Mouse (Mus musculus) kidney, postnatal 0 days (tissue): ENCODE measurements at regions not wholly inside any gene's neighbourhood (a gene's known extent, or its start where the extent isn't known, plus 50 kb on each side); places are given as distances from the start of the nearest gene placed in this dataset.
"Not testable (repeated sequence)": the region's sequence is repeated elsewhere in the genome, so short reads cannot be mapped to it uniquely, and the experiment has no call there.

ENCODE experiments used
- ATAC-seq: fragments of 200-750 bp; cut with Nextera tagmentation; replicated peaks from 2 replicates; pipeline ENCODE4 v1.8.0; 2017; ENCODE audit warnings: low read depth, moderate number of reproducible peaks, moderate TSS enrichment, moderate library complexity; ENCODE audit not compliant: low FRiP score
- DNase-seq: peaks from one replicate; pipeline ENCODE4 v3.0.0-alpha.2; 2016; ENCODE audit warnings: low spot score
- H3K27ac ChIP-seq: fragments of 300-500 bp; sonication (generic); 2 replicates; pipeline ENCODE4 v1.5.1; 2014; ENCODE audit warnings: mild to moderate bottlenecking
- H3K27me3 ChIP-seq: fragments of 300-500 bp; sonication (generic); 2 replicates; pipeline ENCODE4 v1.6.1; 2014; ENCODE audit warnings: low read length, mixed read lengths; ENCODE audit not compliant: insufficient read depth
- H3K36me3 ChIP-seq: fragments of 300-500 bp; sonication (generic); 2 replicates; pipeline ENCODE4 v1.6.1; 2014; ENCODE audit warnings: low read length, mixed read lengths; ENCODE audit not compliant: insufficient read depth
- H3K4me1 ChIP-seq: fragments of 300-500 bp; sonication (generic); replicated peaks from 2 replicates; pipeline ENCODE4 v1.6.1; 2014; ENCODE audit warnings: antibody characterized with exemption, low read length, mixed read lengths; ENCODE audit not compliant: insufficient read depth
- H3K4me2 ChIP-seq: fragments of 300-500 bp; sonication (generic); 2 replicates; pipeline ENCODE4 v1.6.1; 2014; ENCODE audit warnings: mild to moderate bottlenecking, low read length, moderate library complexity, mixed read lengths
- H3K4me3 ChIP-seq: fragments of 300-500 bp; sonication (generic); replicated peaks from 2 replicates; pipeline ENCODE4 v1.5.1; 2014; ENCODE audit warnings: low read depth, low read length
- H3K9ac ChIP-seq: fragments of 300-500 bp; sonication (generic); 2 replicates; pipeline ENCODE4 v1.6.1; 2014; ENCODE audit warnings: low read depth, low read length
- H3K9me3 ChIP-seq: fragments of 300-500 bp; sonication (generic); replicated peaks from 2 replicates; pipeline ENCODE4 v1.6.1; 2016; ENCODE audit warnings: low read length, inconsistent platforms, mixed read lengths
- CTCF ChIP-seq: IDR thresholded peaks from 2 replicates; pipeline ENCODE4 v1.5.1; 2016; ENCODE audit warnings: antibody characterized with exemption, low read depth, mild to moderate bottlenecking, moderate library complexity
- WGBS: fragments of 180-500 bp; shearing (Covaris S2); extraction: QIAGEN DNeasy Blood & Tissue Kit; methylation state at CpG from one replicate; pipeline ENCODE4 v1.1.7; 2014; 5-methylcytosine and 5-hydroxymethylcytosine counted together

- no peak for ATAC-seq
- no peak overlapping the region for H3K4me3 ChIP-seq
- no peaks in the 10 kb centered on the region for H3K36me3 ChIP-seq
- DNase-seq = no peak
- H3K4me1 ChIP-seq = no peaks in the 10 kb centered on the region
- H3K9ac ChIP-seq = no peak overlapping the region
- no peaks in the 10 kb centered on the region for H3K27me3 ChIP-seq
- 61% methylated on average over 1 of the region's 1 CpGs for WGBS
- H3K9me3 ChIP-seq = no peaks in the 10 kb centered on the region
- no peak overlapping the region for H3K4me2 ChIP-seq
- H3K27ac ChIP-seq = no peak overlapping the region
- no peak for TF ChIP-seq CTCF
Measured at GRCm38 (mm10) chr3:6427905-6428304, 192.3 kb downstream of the 1700008P02Rik start.

GRCm38 (mm10) chr3:6400871-6401270, 219.4 kb downstream of the 1700008P02Rik start:
- no peak for TF ChIP-seq CTCF
- H3K4me1 ChIP-seq = no peaks in the 10 kb centered on the region
- no peaks in the 10 kb centered on the region for H3K9me3 ChIP-seq
- H3K4me2 ChIP-seq = no peak overlapping the region
- H3K9ac ChIP-seq = no peak overlapping the region
- H3K27me3 ChIP-seq = no peaks in the 10 kb centered on the region
- DNase-seq = no peak
- no peak overlapping the region for H3K27ac ChIP-seq
- no peaks in the 10 kb centered on the region for H3K36me3 ChIP-seq
- no peak for ATAC-seq
- H3K4me3 ChIP-seq = no peak overlapping the region

DNA sequence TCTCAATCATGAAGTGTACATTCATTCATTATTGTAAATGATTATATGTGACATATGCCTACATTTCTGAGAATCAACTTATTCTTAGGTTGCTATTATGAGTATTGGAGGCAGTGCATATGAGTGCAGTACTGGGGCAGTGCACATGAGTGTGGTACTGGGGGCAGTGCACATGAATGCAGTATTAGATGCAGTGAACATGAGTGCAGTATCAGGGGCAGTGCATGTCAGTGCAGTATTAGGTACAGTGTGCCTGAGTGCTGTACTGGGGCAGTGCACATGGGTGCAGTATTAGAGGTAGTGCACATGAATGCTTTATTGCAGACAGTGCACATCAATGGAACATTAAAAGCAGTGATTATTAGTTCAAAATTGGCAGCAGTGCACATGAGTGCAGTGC, 234.6 kb downstream of the 1700008P02Rik start:
- Histone ChIP-seq H3K9me3 (no peaks in the 10 kb centered on the region), H3K4me3 (no peak overlapping the region), H3K27me3 (no peaks in the 10 kb centered on the region), H3K4me1 (no peaks in the 10 kb centered on the region), H3K27ac (no peak overlapping the region), H3K9ac (no peak overlapping the region), H3K4me2 (no peak overlapping the region), H3K36me3 (no peaks in the 10 kb centered on the region)
- no peak for TF ChIP-seq CTCF
- no peak for ATAC-seq
- no peak for DNase-seq

- no peak for DNase-seq
- no peak for TF ChIP-seq CTCF
- no peak overlapping the region for H3K9ac ChIP-seq
- no peaks in the 10 kb centered on the region for H3K9me3 ChIP-seq
- H3K27me3 ChIP-seq = no peaks in the 10 kb centered on the region
- no peak overlapping the region for H3K27ac ChIP-seq
- H3K36me3 ChIP-seq = no peaks in the 10 kb centered on the region
- no peaks in the 10 kb centered on the region for H3K4me1 ChIP-seq
- H3K4me3 ChIP-seq = no peak overlapping the region
- ATAC-seq = no peak
- H3K4me2 ChIP-seq = no peak overlapping the region
Measured at GRCm38 (mm10) chr3:6382896-6383295, 237.3 kb downstream of the 1700008P02Rik start.

DNA sequence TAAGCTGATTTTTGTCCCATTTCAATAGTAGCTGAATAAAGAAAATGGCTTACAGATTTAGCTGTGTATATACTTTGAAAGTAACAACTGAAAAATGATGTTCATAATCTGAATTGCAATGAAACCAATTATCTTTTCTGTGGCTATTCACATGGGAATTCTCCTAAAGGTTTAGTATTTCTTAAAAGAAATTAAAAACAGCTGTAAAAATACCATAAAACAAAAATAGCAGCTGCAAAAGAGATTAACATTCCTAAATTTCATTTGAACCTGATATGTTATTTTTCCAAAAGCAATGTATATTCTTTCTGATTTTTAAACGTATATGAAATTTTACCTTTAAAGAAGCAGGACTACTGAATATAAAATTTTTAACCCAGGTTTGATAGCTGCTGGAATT, 237.9 kb downstream of the 1700008P02Rik start:
- DNase-seq (no peak), ATAC-seq (no peak)
- WGBS = 13% methylated on average over 1 of the region's 1 CpGs
- Histone ChIP-seq H3K27me3 (no peaks in the 10 kb centered on the region), H3K9ac (no peak overlapping the region), H3K4me1 (no peaks in the 10 kb centered on the region), H3K4me3 (no peak overlapping the region), H3K9me3 (no peaks in the 10 kb centered on the region), H3K4me2 (no peak overlapping the region), H3K36me3 (no peaks in the 10 kb centered on the region), H3K27ac (no peak overlapping the region)
- TF ChIP-seq CTCF = no peak

DNA sequence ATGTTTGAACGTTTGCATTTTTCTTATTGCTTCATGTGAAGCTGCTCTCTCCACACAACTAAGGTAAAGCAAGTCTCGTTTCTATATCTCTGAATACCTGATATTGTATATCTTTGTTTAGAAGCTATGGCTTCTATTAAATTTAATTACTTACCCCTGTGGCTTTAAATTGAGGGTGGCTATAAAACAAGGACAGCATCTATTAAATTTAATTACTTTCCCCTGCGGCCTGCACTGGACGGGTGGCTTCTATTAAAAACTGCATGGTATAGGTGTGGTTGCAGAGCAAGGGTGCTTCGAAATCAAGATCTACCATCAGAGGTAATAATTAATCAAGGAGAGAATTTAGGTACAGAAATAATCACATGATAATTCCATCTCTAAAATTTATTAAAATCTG, 238.5 kb downstream of the 1700008P02Rik start:
- no peaks in the 10 kb centered on the region for H3K27me3 ChIP-seq
- no peaks in the 10 kb centered on the region for H3K4me1 ChIP-seq
- TF ChIP-seq CTCF = no peak
- ATAC-seq (no peak), DNase-seq (no peak)
- no peaks in the 10 kb centered on the region for H3K9me3 ChIP-seq
- no peak overlapping the region for H3K9ac ChIP-seq
- 21% methylated on average over 5 of the region's 5 CpGs for WGBS
- H3K27ac ChIP-seq = no peak overlapping the region
- no peak overlapping the region for H3K4me3 ChIP-seq
- no peak overlapping the region for H3K4me2 ChIP-seq
- no peaks in the 10 kb centered on the region for H3K36me3 ChIP-seq

DNA sequence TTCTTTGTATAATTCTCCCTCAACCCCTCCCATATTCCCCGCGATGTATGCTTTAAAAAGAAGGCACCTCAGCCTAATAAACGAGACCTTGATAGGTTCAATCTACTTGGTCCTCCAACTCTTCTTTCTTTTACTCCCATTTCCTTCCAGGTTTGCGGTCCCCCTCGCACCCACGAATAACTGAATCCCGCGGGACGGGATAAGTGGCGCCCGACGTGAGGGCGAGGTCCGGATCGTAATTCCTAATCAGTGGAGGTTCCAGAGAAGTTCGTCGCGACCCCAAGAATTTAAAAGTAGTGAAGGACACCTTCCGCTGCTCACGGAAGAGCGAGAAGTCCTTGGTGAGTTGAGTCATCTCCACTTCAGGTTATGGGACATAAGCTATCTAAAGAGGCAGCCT, 281.2 kb downstream of the 1700008P02Rik start:
- DNase-seq, ATAC-seq, H3K36me3 ChIP-seq, H3K9ac ChIP-seq, H3K27me3 ChIP-seq, H3K4me2 ChIP-seq, H3K9me3 ChIP-seq, H3K27ac ChIP-seq, H3K4me1 ChIP-seq, H3K4me3 ChIP-seq: not testable (repeated sequence)
- WGBS = 90% methylated on average over 2 of the region's 21 CpGs
